Mouse (Mus musculus): ENCODE results near the gene Spata5. TPM values are rescaled to one million over a fixed set of nuclear protein-coding genes. Genes with fewer than 3 reads are reported as not detected.

Spata5 gene
- polyA plus RNA-seq, 2 experiments = 9.6 to 40.2 TPM

GRCm38 (mm10) chr3:37477438-37478188 is 57.9 kb downstream of the Spata5 start:
- no peaks in the 10 kb centered on the region for H3K4me1 ChIP-seq (ENCODE audit: control insufficient read depth, insufficient read depth, low read length)
- no peak overlapping the region for H3K4me3 ChIP-seq (replicated peaks; ENCODE audit: low read length)
- no peak overlapping the region for H3K9ac ChIP-seq (ENCODE audit: low read depth, low read length, severe bottlenecking)
- H3K9me3 ChIP-seq (ENCODE audit: control insufficient read depth, low read length) = no peaks in the 10 kb centered on the region
- no peak overlapping the region for H3K27ac ChIP-seq (replicated peaks; ENCODE audit: low read depth, low read length)
- no peak overlapping the region for H3K4me2 ChIP-seq (replicated peaks; ENCODE audit: low read depth, low read length, severe bottlenecking)
- ATAC-seq (ENCODE audit: low FRiP score, low read depth) (no peak), DNase-seq (ENCODE audit: low spot score) (no peak)
- H3K27me3 ChIP-seq (ENCODE audit: control insufficient read depth, insufficient read depth, low read length) = no peaks in the 10 kb centered on the region
- 0 out of 2 replicates have a peak, but pooled peaks cover 4% of the 10 kb centered on the region for H3K36me3 ChIP-seq (ENCODE audit: control insufficient read depth, insufficient read depth, low read length)
- TF ChIP-seq POLR2A (IDR thresholded peaks at IDR 0.05; ENCODE audit: borderline replicate concordance, extremely low read depth, insufficient read depth, insufficient read length) = no peak
- WGBS = 57% methylated on average over 7 of the region's 7 CpGs

- H3K4me1 ChIP-seq (ENCODE audit: control insufficient read depth, insufficient read depth, low read length) = no peaks in the 10 kb centered on the region
- no peaks in the 10 kb centered on the region for H3K27me3 ChIP-seq (ENCODE audit: control insufficient read depth, insufficient read depth, low read length)
- H3K9me3 ChIP-seq (ENCODE audit: control insufficient read depth, low read length) = no peaks in the 10 kb centered on the region
- TF ChIP-seq POLR2A (IDR thresholded peaks at IDR 0.05; ENCODE audit: borderline replicate concordance, extremely low read depth, insufficient read depth, insufficient read length) = no peak
- DNase-seq (ENCODE audit: low spot score) = no peak
- ATAC-seq (ENCODE audit: low FRiP score, low read depth) = no peak
- 0 out of 2 replicates have a peak, but pooled peaks cover 4% of the 10 kb centered on the region for H3K36me3 ChIP-seq (ENCODE audit: control insufficient read depth, insufficient read depth, low read length)
- H3K9ac ChIP-seq (ENCODE audit: low read depth, low read length, severe bottlenecking) = no peak overlapping the region
- no peak overlapping the region for H3K4me3 ChIP-seq (replicated peaks; ENCODE audit: low read length)
- H3K4me2 ChIP-seq (replicated peaks; ENCODE audit: low read depth, low read length, severe bottlenecking) = no peak overlapping the region
- no peak overlapping the region for H3K27ac ChIP-seq (replicated peaks; ENCODE audit: low read depth, low read length)
- WGBS = 94% methylated on average over 1 of the region's 1 CpGs
These were observed 60.1 kb downstream of the Spata5 start for GRCm38 (mm10) chr3:37479771-37480170.

GRCm38 (mm10) chr3:37481295-37481694 is 61.6 kb downstream of the Spata5 start:
- Histone ChIP-seq H3K4me1 (ENCODE audit: control insufficient read depth, insufficient read depth, low read length) (no peaks in the 10 kb centered on the region), H3K36me3 (ENCODE audit: control insufficient read depth, insufficient read depth, low read length) (0 out of 2 replicates have a peak, but pooled peaks cover 4% of the 10 kb centered on the region), H3K27ac (replicated peaks; ENCODE audit: low read depth, low read length) (no peak overlapping the region), H3K9me3 (ENCODE audit: control insufficient read depth, low read length) (no peaks in the 10 kb centered on the region), H3K4me3 (replicated peaks; ENCODE audit: low read length) (no peak overlapping the region), H3K4me2 (replicated peaks; ENCODE audit: low read depth, low read length, severe bottlenecking) (no peak overlapping the region), H3K27me3 (ENCODE audit: control insufficient read depth, insufficient read depth, low read length) (no peaks in the 10 kb centered on the region), H3K9ac (ENCODE audit: low read depth, low read length, severe bottlenecking) (no peak overlapping the region)
- ATAC-seq (ENCODE audit: low FRiP score, low read depth) = no peak
- TF ChIP-seq POLR2A (IDR thresholded peaks at IDR 0.05; ENCODE audit: borderline replicate concordance, extremely low read depth, insufficient read depth, insufficient read length) = no peak
- no peak for DNase-seq (ENCODE audit: low spot score)
- 89% methylated on average over 31 of the region's 31 CpGs for WGBS

GRCm38 (mm10) chr3:37482720-37483119 is 63.0 kb downstream of the Spata5 start:
- Histone ChIP-seq H3K9me3 (ENCODE audit: control insufficient read depth, low read length) (no peaks in the 10 kb centered on the region), H3K4me3 (replicated peaks; ENCODE audit: low read length) (no peak overlapping the region), H3K36me3 (ENCODE audit: control insufficient read depth, insufficient read depth, low read length) (0 out of 2 replicates have a peak, but pooled peaks cover 4% of the 10 kb centered on the region), H3K27me3 (ENCODE audit: control insufficient read depth, insufficient read depth, low read length) (no peaks in the 10 kb centered on the region), H3K4me2 (replicated peaks; ENCODE audit: low read depth, low read length, severe bottlenecking) (no peak overlapping the region), H3K27ac (replicated peaks; ENCODE audit: low read depth, low read length) (no peak overlapping the region), H3K4me1 (ENCODE audit: control insufficient read depth, insufficient read depth, low read length) (no peaks in the 10 kb centered on the region), H3K9ac (ENCODE audit: low read depth, low read length, severe bottlenecking) (no peak overlapping the region)
- DNase-seq (ENCODE audit: low spot score) (no peak), ATAC-seq (ENCODE audit: low FRiP score, low read depth) (no peak)
- no peak for TF ChIP-seq POLR2A (IDR thresholded peaks at IDR 0.05; ENCODE audit: borderline replicate concordance, extremely low read depth, insufficient read depth, insufficient read length)
- 87% methylated on average over 1 of the region's 1 CpGs for WGBS

GRCm38 (mm10) chr3:37483709-37484265 is 64.1 kb downstream of the Spata5 start:
- TF ChIP-seq POLR2A (IDR thresholded peaks at IDR 0.05; ENCODE audit: borderline replicate concordance, extremely low read depth, insufficient read depth, insufficient read length) = no peak
- no peaks in the 10 kb centered on the region for H3K4me1 ChIP-seq (ENCODE audit: control insufficient read depth, insufficient read depth, low read length)
- no peak overlapping the region for H3K4me2 ChIP-seq (replicated peaks; ENCODE audit: low read depth, low read length, severe bottlenecking)
- H3K36me3 ChIP-seq (ENCODE audit: control insufficient read depth, insufficient read depth, low read length) = 0 out of 2 replicates have a peak, but pooled peaks cover 4% of the 10 kb centered on the region
- WGBS = 72% methylated on average over 4 of the region's 4 CpGs
- no peak overlapping the region for H3K9ac ChIP-seq (ENCODE audit: low read depth, low read length, severe bottlenecking)
- no peaks in the 10 kb centered on the region for H3K27me3 ChIP-seq (ENCODE audit: control insufficient read depth, insufficient read depth, low read length)
- ATAC-seq (ENCODE audit: low FRiP score, low read depth) (no peak), DNase-seq (ENCODE audit: low spot score) (no peak)
- H3K27ac ChIP-seq (replicated peaks; ENCODE audit: low read depth, low read length) = no peak overlapping the region
- H3K4me3 ChIP-seq (replicated peaks; ENCODE audit: low read length) = no peak overlapping the region
- no peaks in the 10 kb centered on the region for H3K9me3 ChIP-seq (ENCODE audit: control insufficient read depth, low read length)
